ENCODE assay signal across 13 mouse cellular contexts in genomic region chr1:80852761-80853160, GRCm38 (mm10).
DNase-seq lines count a peak whose midpoint lies in the region; ATAC-seq and TF ChIP-seq lines count a peak whose summit lies in the region.
"Had no signal": no experiment of that assay in that cellular context is flagged by ENCODE, and none has a peak within 500 bp of the region (broad histone marks: within the 10 kb centered on the region; RNA-seq: fewer than 3 reads in every experiment).

No protein-coding gene starts in this region.

- no peak for DNase-seq in frontal cortex, postnatal 10 days (ENCODE audit: low spot score in 2 of 2)
- peak; percentile 79 for DNase-seq in lung, postnatal 0 days (ENCODE audit: low spot score)
- DNase-seq in lung, adult 2 months: no peak
- DNase-seq in cerebellum, adult 9-10 months: peak; percentile 44
- peak; percentile 68 for DNase-seq in retina, postnatal 1 day
- no peak for DNase-seq in embryo, embryonic 10.5 days (ENCODE audit: low spot score)
- no peak for DNase-seq in thymus, adult 18-20 months
- DNase-seq: heart, postnatal 4 days; kidney, adult 8-10 months had no signal

- TF ChIP-seq POLR2A in lung, adult 2 months (IDR thresholded peaks at IDR 0.05; ENCODE audit: borderline replicate concordance, extremely low read depth, low read depth, low read length): no peak

- WGBS in lung, postnatal 0 days: 49% methylated on average over 2 of the region's 2 CpGs
- WGBS in lung, adult 2 months: 47% methylated on average over 2 of the region's 2 CpGs

- TF ChIP-seq CTCF in lung, postnatal 0 days (IDR thresholded peaks at IDR 0.05): no peak
- no peak for TF ChIP-seq CTCF in lung, adult 2 months (IDR thresholded peaks at IDR 0.05; ENCODE audit: insufficient read depth, low read length)

- no peak for TF ChIP-seq EP300 in lung, postnatal 0 days (IDR thresholded peaks at IDR 0.05)

- no peaks in the 10 kb centered on the region for H3K4me1 ChIP-seq in lung, postnatal 0 days (ENCODE audit: insufficient read depth, low read depth, low read length)
- H3K4me1 ChIP-seq in lung, adult 2 months (ENCODE audit: control insufficient read depth, insufficient read depth, low read length): no peaks in the 10 kb centered on the region; the same call in 1 of the 2 replicates
- H3K4me1 ChIP-seq: liver, embryonic 15.5 days had no signal

- no peak overlapping the region for H3K27ac ChIP-seq in lung, postnatal 0 days (ENCODE audit: low read length)
- H3K27ac ChIP-seq: embryonic facial prominence, embryonic 12.5 days; liver, embryonic 15.5 days had no signal

- no peak overlapping the region for H3K4me3 ChIP-seq in lung, postnatal 0 days (ENCODE audit: low read depth, low read length)
- no peak overlapping the region for H3K4me3 ChIP-seq in lung, adult 2 months (replicated peaks; ENCODE audit: extremely low read depth, low read depth, low read length)
- H3K4me3 ChIP-seq: embryonic facial prominence, embryonic 12.5 days; liver, embryonic 15.5 days had no signal

- no peak overlapping the region for H3K9ac ChIP-seq in lung, postnatal 0 days (replicated peaks; ENCODE audit: low read depth)
- H3K9ac ChIP-seq: embryonic facial prominence, embryonic 12.5 days; liver, embryonic 15.5 days had no signal

- no peaks in the 10 kb centered on the region for H3K36me3 ChIP-seq in lung, postnatal 0 days (ENCODE audit: insufficient read depth, low read length)
- H3K36me3 ChIP-seq: embryonic facial prominence, embryonic 12.5 days; liver, embryonic 15.5 days had no signal

- H3K27me3 ChIP-seq in lung, postnatal 0 days (replicated peaks; ENCODE audit: insufficient read depth, low read length): no peaks in the 10 kb centered on the region
- H3K27me3 ChIP-seq: embryonic facial prominence, embryonic 12.5 days; liver, embryonic 15.5 days had no signal

- H3K4me2 ChIP-seq in lung, postnatal 0 days (replicated peaks; ENCODE audit: low read depth, low read length): no peak overlapping the region
- H3K4me2 ChIP-seq: embryonic facial prominence, embryonic 12.5 days; liver, embryonic 15.5 days had no signal

- no peaks in the 10 kb centered on the region for H3K9me3 ChIP-seq in lung, postnatal 0 days (ENCODE audit: low read length)
- H3K9me3 ChIP-seq: embryonic facial prominence, embryonic 12.5 days; liver, embryonic 15.5 days had no signal

- peak; percentile 71 for ATAC-seq in frontal cortex, adult (ENCODE audit: low TSS enrichment)
- ATAC-seq in lung, postnatal 0 days: peak; percentile 71
- ATAC-seq: activated CD4-positive, CD25-positive, alpha-beta regulatory T cell, adult 4 months had no signal

Comparison
In these comparisons a context has a peak if more than half of its experiments do, and no peak if none do; other contexts are left out.
1. DNase-seq: peak in lung, postnatal 0 days (single experiment), cerebellum, adult 9-10 months (single experiment) and retina, postnatal 1 day (single experiment); none in frontal cortex, postnatal 10 days (0 of 2), lung, adult 2 months (single experiment), embryo, embryonic 10.5 days (single experiment) and thymus, adult 18-20 months (0 of 2).